ENCODE assay signal across 14 mouse cellular contexts in genomic region chr13:52618592-52618991, GRCm38 (mm10).
"Had no signal": no experiment of that assay in that cellular context is flagged by ENCODE, and none has a peak within 500 bp of the region (broad histone marks: within the 10 kb centered on the region; RNA-seq: fewer than 3 reads in every experiment).

No protein-coding gene starts in this region.

- H3K4me3 ChIP-seq: intestine, embryonic 15.5 days; left cerebral cortex, adult 2 months; limb, embryonic 10.5 days; liver, embryonic 15.5 days; midbrain, embryonic 13.5 days had no signal

- H3K4me1 ChIP-seq: intestine, embryonic 15.5 days; limb, embryonic 10.5 days; midbrain, embryonic 13.5 days had no signal

- DNase-seq: kidney, adult 18-20 months; kidney, postnatal 14 days; lung, adult 2 months; right cerebral cortex, adult 18-20 months; right cerebral cortex, postnatal 25 days; thymus, adult 18-20 months; thymus, postnatal 14 days had no signal

- H3K27ac ChIP-seq: intestine, embryonic 15.5 days; left cerebral cortex, adult 2 months; limb, embryonic 10.5 days; liver, embryonic 15.5 days; midbrain, embryonic 13.5 days had no signal

- H3K9ac ChIP-seq: intestine, embryonic 15.5 days; liver, embryonic 15.5 days; midbrain, embryonic 13.5 days had no signal

- H3K9me3 ChIP-seq: intestine, embryonic 15.5 days; limb, embryonic 10.5 days; liver, embryonic 15.5 days; midbrain, embryonic 13.5 days had no signal

- H3K36me3 ChIP-seq: intestine, embryonic 15.5 days; limb, embryonic 10.5 days; liver, embryonic 15.5 days; midbrain, embryonic 13.5 days had no signal

- H3K27me3 ChIP-seq: intestine, embryonic 15.5 days; liver, embryonic 15.5 days; midbrain, embryonic 13.5 days had no signal

- ATAC-seq: intestine, embryonic 15.5 days; lung, postnatal 0 days; midbrain, embryonic 13.5 days had no signal

- H3K4me2 ChIP-seq: intestine, embryonic 15.5 days; liver, embryonic 11.5 days; liver, embryonic 15.5 days; midbrain, embryonic 13.5 days had no signal
